In the genomic region with DNA sequence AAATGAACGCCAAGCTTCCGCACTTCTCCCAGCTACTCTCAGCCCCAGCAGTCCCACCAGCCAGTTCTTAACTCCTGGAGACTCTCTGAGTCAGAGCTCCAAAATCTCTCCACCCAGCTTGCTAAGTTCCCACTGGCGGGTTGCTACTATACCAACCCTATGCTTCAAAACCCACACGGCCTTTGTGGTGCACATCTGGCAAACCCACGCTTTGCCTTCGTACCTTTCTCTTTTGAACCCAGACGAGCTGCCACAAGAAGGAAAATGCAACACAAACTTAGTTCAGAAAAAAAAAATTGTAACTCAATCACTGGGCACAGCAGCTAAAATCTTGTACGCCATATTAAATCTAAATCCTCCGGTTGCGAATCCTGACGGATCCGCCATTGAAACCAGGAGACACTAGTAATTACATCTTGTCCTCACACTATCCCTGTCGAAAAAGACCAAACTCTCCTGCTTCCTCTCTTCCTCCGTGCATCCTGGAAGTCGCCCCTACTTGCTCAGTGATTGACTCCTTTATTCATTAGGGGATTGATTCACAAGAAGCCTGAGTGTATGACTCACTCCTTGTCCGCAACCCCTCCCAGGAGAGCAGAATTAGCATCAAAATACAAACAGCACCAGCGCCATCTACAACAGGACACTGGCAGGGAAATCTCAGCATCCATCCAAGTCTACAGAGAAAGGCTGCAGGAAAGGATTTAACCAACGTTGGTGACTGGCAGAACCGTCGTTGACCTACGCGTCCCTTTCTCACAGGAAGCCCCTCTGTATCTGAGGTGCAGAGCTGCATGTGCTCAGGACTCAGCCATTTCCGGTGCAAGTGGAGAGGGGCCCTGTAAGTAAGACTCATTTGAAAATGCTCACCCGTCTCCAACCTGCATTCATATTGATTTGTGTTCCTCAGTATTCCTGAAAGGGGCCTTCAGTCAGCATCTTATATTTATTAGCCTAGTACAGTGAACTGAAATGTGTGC, we compare ENCODE assay signal across 21 mouse cellular contexts. TPM values are rescaled to one million over a fixed set of nuclear protein-coding genes. Genes with fewer than 3 reads are reported as not detected.
A peak's percentile ranks its signal among the peaks of the same experiment; 100 is the strongest.
DNase-seq lines count a peak whose midpoint lies in the region; ATAC-seq and TF ChIP-seq lines count a peak whose summit lies in the region.
"Had no signal": no experiment of that assay in that cellular context is flagged by ENCODE, and none has a peak within 500 bp of the region (broad histone marks: within the 10 kb centered on the region; RNA-seq: fewer than 3 reads in every experiment).

No protein-coding gene starts in this region.

- peaks cover 10% of the 10 kb centered on the region for H3K4me1 ChIP-seq in hindbrain, embryonic 13.5 days (replicated peaks)
- 0 out of 2 replicates have a peak, but pooled peaks cover 5% of the 10 kb centered on the region for H3K4me1 ChIP-seq in hindbrain, embryonic 12.5 days
- H3K4me1 ChIP-seq in ES-Bruce4 (ENCODE audit: control insufficient read depth, insufficient read depth, low read length): no peaks in the 10 kb centered on the region
- no peaks in the 10 kb centered on the region for H3K4me1 ChIP-seq in kidney, embryonic 16.5 days (ENCODE audit: insufficient read depth, low read length)

- no peak for TF ChIP-seq CTCF in ES-Bruce4 (IDR thresholded peaks at IDR 0.05; ENCODE audit: low read depth, low read length)

- no peak overlapping the region for H3K27ac ChIP-seq in hindbrain, embryonic 13.5 days
- no peak overlapping the region for H3K27ac ChIP-seq in hindbrain, embryonic 12.5 days
- H3K27ac ChIP-seq in ES-Bruce4 (ENCODE audit: insufficient read depth, low read length): peak overlapping the region; percentile 95
- H3K27ac ChIP-seq in kidney, embryonic 16.5 days (ENCODE audit: low read length): no peak overlapping the region
- H3K27ac ChIP-seq: midbrain, embryonic 13.5 days; neural tube, embryonic 13.5 days had no signal

- peak overlapping the region; percentile 24; the same call in 1 of the 2 replicates for H3K9ac ChIP-seq in hindbrain, embryonic 13.5 days
- no peak overlapping the region for H3K9ac ChIP-seq in hindbrain, embryonic 12.5 days
- H3K9ac ChIP-seq in ES-Bruce4 (ENCODE audit: low read depth, poor library complexity, severe bottlenecking): peak overlapping the region; percentile 54
- H3K9ac ChIP-seq in kidney, embryonic 16.5 days (replicated peaks; ENCODE audit: low read length): no peak overlapping the region
- H3K9ac ChIP-seq: heart, embryonic 12.5 days; midbrain, embryonic 13.5 days; neural tube, embryonic 13.5 days had no signal

- no peaks in the 10 kb centered on the region for H3K9me3 ChIP-seq in hindbrain, embryonic 13.5 days
- no peaks in the 10 kb centered on the region for H3K9me3 ChIP-seq in hindbrain, embryonic 12.5 days (replicated peaks)
- H3K9me3 ChIP-seq in ES-Bruce4 (replicated peaks; ENCODE audit: control insufficient read depth, insufficient read depth, low read length, poor library complexity, severe bottlenecking): no peaks in the 10 kb centered on the region
- no peaks in the 10 kb centered on the region for H3K9me3 ChIP-seq in kidney, embryonic 16.5 days (ENCODE audit: low read length)
- H3K9me3 ChIP-seq: embryonic facial prominence, embryonic 10.5 days; heart, embryonic 12.5 days; midbrain, embryonic 13.5 days; neural tube, embryonic 13.5 days had no signal

- ATAC-seq in hindbrain, embryonic 13.5 days (ENCODE audit: low FRiP score): no peak
- no peak for ATAC-seq in hindbrain, embryonic 12.5 days (ENCODE audit: low FRiP score)
- no peak for ATAC-seq in kidney, embryonic 16.5 days (ENCODE audit: low FRiP score, low TSS enrichment)
- no peak for ATAC-seq in granulocyte monocyte progenitor cell, adult 5-6 weeks (replicated peaks; ENCODE audit: poor library complexity, severe bottlenecking)
- ATAC-seq: Patski had no signal

- TF ChIP-seq POLR2A in ES-Bruce4 (IDR thresholded peaks at IDR 0.05; ENCODE audit: insufficient read depth, low read length): no peak

- peaks cover 11% of the 10 kb centered on the region for H3K36me3 ChIP-seq in hindbrain, embryonic 13.5 days
- H3K36me3 ChIP-seq in hindbrain, embryonic 12.5 days: peaks cover 1% of the 10 kb centered on the region; the same call in 1 of the 2 replicates
- H3K36me3 ChIP-seq in ES-Bruce4 (ENCODE audit: control insufficient read depth, insufficient read depth, low read length, poor library complexity, severe bottlenecking): no peaks in the 10 kb centered on the region
- peaks cover 7% of the 10 kb centered on the region; the same call in 1 of the 2 replicates for H3K36me3 ChIP-seq in kidney, embryonic 16.5 days (ENCODE audit: insufficient read depth, low read length)

- no peaks in the 10 kb centered on the region for H3K27me3 ChIP-seq in hindbrain, embryonic 13.5 days
- H3K27me3 ChIP-seq in hindbrain, embryonic 12.5 days: no peaks in the 10 kb centered on the region
- no peaks in the 10 kb centered on the region for H3K27me3 ChIP-seq in ES-Bruce4 (ENCODE audit: control insufficient read depth, insufficient read depth, low read length, poor library complexity, severe bottlenecking)
- no peaks in the 10 kb centered on the region for H3K27me3 ChIP-seq in kidney, embryonic 16.5 days (ENCODE audit: insufficient read depth, low read length)
- H3K27me3 ChIP-seq: heart, embryonic 12.5 days; midbrain, embryonic 13.5 days; neural tube, embryonic 13.5 days; Patski had no signal

- H3K4me3 ChIP-seq in hindbrain, embryonic 13.5 days: no peak overlapping the region
- no peak overlapping the region for H3K4me3 ChIP-seq in hindbrain, embryonic 12.5 days
- peak overlapping the region; percentile 58 for H3K4me3 ChIP-seq in ES-Bruce4 (ENCODE audit: low read depth, low read length)
- no peak overlapping the region for H3K4me3 ChIP-seq in kidney, embryonic 16.5 days (ENCODE audit: low read length)
- H3K4me3 ChIP-seq: erythroblast, embryonic 14.5 days; heart, embryonic 12.5 days had no signal

- no peak overlapping the region for H3K4me2 ChIP-seq in hindbrain, embryonic 13.5 days
- H3K4me2 ChIP-seq in hindbrain, embryonic 12.5 days (replicated peaks): no peak overlapping the region
- H3K4me2 ChIP-seq in kidney, embryonic 16.5 days (replicated peaks; ENCODE audit: low read depth, low read length): no peak overlapping the region

- DNase-seq in ZHBTc4 (ENCODE audit: low read depth, low spot score): peak; percentile 80
- DNase-seq in thymus, postnatal 14 days: peak; percentile 52
- DNase-seq in spleen, postnatal 36 days (ENCODE audit: low spot score in 2 of 2): no peak
- DNase-seq: adrenal gland, adult 8-10 months; heart, postnatal 4 days; kidney, adult 11 months; kidney, postnatal 36 days; liver; lung, adult 2 months; lung, postnatal 4 days had no signal

- TF ChIP-seq EP300 in ES-Bruce4 (IDR thresholded peaks at IDR 0.05; ENCODE audit: insufficient read depth, low read depth, low read length): no peak

- 67% methylated on average over 24 of the region's 24 CpGs for whole genome bisulfite sequencing in hindbrain, embryonic 13.5 days
- WGBS in hindbrain, embryonic 12.5 days: 70% methylated on average over 24 of the region's 24 CpGs
- WGBS in kidney, embryonic 16.5 days: 74% methylated on average over 24 of the region's 24 CpGs

RNA-seq across cellular contexts. Expression of gene Zfp93, which starts 1.8 kb away (rescaled TPM):
- polyA plus RNA-seq in hindbrain, embryonic 13.5 days (2015; fragmentation: Nextera tagmentation; extraction: Ambion mirVana): 6.9 and 8.4 TPM in 2 replicates
- 7.3 and 8.7 TPM in 2 replicates for polyA plus RNA-seq in hindbrain, embryonic 12.5 days (2016; fragmentation: Nextera tagmentation; extraction: Ambion mirVana)
- polyA plus RNA-seq in ES-Bruce4 (2011; ENCODE audit: insufficient read depth, insufficient read length, low read depth, missing spikeins): 8.5 and 14.3 TPM in 2 replicates
- polyA plus RNA-seq in kidney, embryonic 16.5 days (2015; fragmentation: Nextera tagmentation; extraction: Ambion mirVana): 12.1 and 14.1 TPM in 2 replicates
- total RNA-seq in granulocyte monocyte progenitor cell, adult 5-6 weeks (2014; fragmentation: Nextera tagmentation): 1.3 and 3.9 TPM in 2 replicates
- total RNA-seq in granulocyte monocyte progenitor cell, adult 5-6 weeks (2017): 1.1 and 3.0 TPM in 2 replicates
- polyA plus RNA-seq: erythroblast, embryonic 14.5 days had no signal

RNA-seq across cellular contexts. Expression of gene Zfp108, which starts 13.9 kb away (rescaled TPM):
- 4.3 and 5.8 TPM in 2 replicates for polyA plus RNA-seq in hindbrain, embryonic 13.5 days (2015; fragmentation: Nextera tagmentation; extraction: Ambion mirVana)
- 4.4 and 5.4 TPM in 2 replicates for polyA plus RNA-seq in hindbrain, embryonic 12.5 days (2016; fragmentation: Nextera tagmentation; extraction: Ambion mirVana)
- 0.36 TPM in 1 of 2 replicates, not detected in the other for polyA plus RNA-seq in ES-Bruce4 (2011; ENCODE audit: insufficient read depth, insufficient read length, low read depth, missing spikeins)
- polyA plus RNA-seq in kidney, embryonic 16.5 days (2015; fragmentation: Nextera tagmentation; extraction: Ambion mirVana): 4.4 and 4.9 TPM in 2 replicates
- total RNA-seq in granulocyte monocyte progenitor cell, adult 5-6 weeks (2014; fragmentation: Nextera tagmentation): 1.5 and 3.1 TPM in 2 replicates
- total RNA-seq in granulocyte monocyte progenitor cell, adult 5-6 weeks (2017): 2.6 and 3.3 TPM in 2 replicates
- polyA plus RNA-seq: erythroblast, embryonic 14.5 days had no signal

RNA-seq across cellular contexts. Expression of gene Zfp109, which starts 31.1 kb away (rescaled TPM):
- polyA plus RNA-seq in hindbrain, embryonic 13.5 days (2015; fragmentation: Nextera tagmentation; extraction: Ambion mirVana): 3.8 and 3.9 TPM in 2 replicates
- polyA plus RNA-seq in hindbrain, embryonic 12.5 days (2016; fragmentation: Nextera tagmentation; extraction: Ambion mirVana): 4.9 and 5.5 TPM in 2 replicates
- polyA plus RNA-seq in ES-Bruce4 (2011; ENCODE audit: insufficient read depth, insufficient read length, low read depth, missing spikeins): 3.9 and 4.5 TPM in 2 replicates
- polyA plus RNA-seq in kidney, embryonic 16.5 days (2015; fragmentation: Nextera tagmentation; extraction: Ambion mirVana): 6.3 and 6.9 TPM in 2 replicates
- 3.3 and 7.0 TPM in 2 replicates for total RNA-seq in granulocyte monocyte progenitor cell, adult 5-6 weeks (2014; fragmentation: Nextera tagmentation)
- 8.7 and 9.0 TPM in 2 replicates for total RNA-seq in granulocyte monocyte progenitor cell, adult 5-6 weeks (2017)
- polyA plus RNA-seq: erythroblast, embryonic 14.5 days had no signal

RNA-seq across cellular contexts. Expression of gene Zfp61, which starts 32.6 kb away (rescaled TPM):
- polyA plus RNA-seq in hindbrain, embryonic 13.5 days (2015; fragmentation: Nextera tagmentation; extraction: Ambion mirVana): 44.1 and 50.3 TPM in 2 replicates
- polyA plus RNA-seq in hindbrain, embryonic 12.5 days (2016; fragmentation: Nextera tagmentation; extraction: Ambion mirVana): 45.0 and 46.4 TPM in 2 replicates
- polyA plus RNA-seq in ES-Bruce4 (2011; ENCODE audit: insufficient read depth, insufficient read length, low read depth, missing spikeins): 5.6 and 9.0 TPM in 2 replicates
- 43.5 and 44.0 TPM in 2 replicates for polyA plus RNA-seq in kidney, embryonic 16.5 days (2015; fragmentation: Nextera tagmentation; extraction: Ambion mirVana)
- total RNA-seq in granulocyte monocyte progenitor cell, adult 5-6 weeks (2014; fragmentation: Nextera tagmentation): 16.5 and 16.8 TPM in 2 replicates
- 16.7 and 27.7 TPM in 2 replicates for total RNA-seq in granulocyte monocyte progenitor cell, adult 5-6 weeks (2017)
- polyA plus RNA-seq: erythroblast, embryonic 14.5 days had no signal

RNA-seq across cellular contexts. Expression of gene Zfp94, which starts 48.0 kb away (rescaled TPM):
- polyA plus RNA-seq in hindbrain, embryonic 13.5 days (2015; fragmentation: Nextera tagmentation; extraction: Ambion mirVana): 18.5 and 20.7 TPM in 2 replicates
- polyA plus RNA-seq in hindbrain, embryonic 12.5 days (2016; fragmentation: Nextera tagmentation; extraction: Ambion mirVana): 15.6 and 18.2 TPM in 2 replicates
- 4.7 and 5.3 TPM in 2 replicates for polyA plus RNA-seq in ES-Bruce4 (2011; ENCODE audit: insufficient read depth, insufficient read length, low read depth, missing spikeins)
- polyA plus RNA-seq in kidney, embryonic 16.5 days (2015; fragmentation: Nextera tagmentation; extraction: Ambion mirVana): 12.8 and 13.9 TPM in 2 replicates
- 5.8 and 6.0 TPM in 2 replicates for total RNA-seq in granulocyte monocyte progenitor cell, adult 5-6 weeks (2014; fragmentation: Nextera tagmentation)
- total RNA-seq in granulocyte monocyte progenitor cell, adult 5-6 weeks (2017): 2.0 and 3.4 TPM in 2 replicates

Comparison
In these comparisons a context has a peak if more than half of its experiments do, and no peak if none do; other contexts are left out.
1. H3K9ac ChIP-seq: peak in hindbrain, embryonic 13.5 days (single experiment) and ES-Bruce4 (single experiment); none in hindbrain, embryonic 12.5 days (single experiment) and kidney, embryonic 16.5 days (single experiment).
2. DNase-seq: peak in ZHBTc4 (single experiment) and thymus, postnatal 14 days (single experiment); none in spleen, postnatal 36 days (0 of 2).